Mouse (Mus musculus): ENCODE measurements around the gene Fscn1.

GRCm38 (mm10) chr5:142950405-142950804, 9.7 kb upstream of the Fscn1 start:
- TF ChIP-seq EP300 (IDR thresholded peaks at IDR 0.05; ENCODE audit: low read depth) (no peak), CTCF (IDR thresholded peaks at IDR 0.05; ENCODE audit: low read depth) (no peak)

All from liver, embryonic 14.5 days (tissue).